Mouse (Mus musculus) liver, postnatal 0 days (tissue): Measurements from ENCODE around the gene Kctd11. TPM values are rescaled to one million over a fixed set of nuclear protein-coding genes. Genes with fewer than 3 reads are reported as not detected.

Experiments
- ATAC-seq: fragments of 200-750 bp; cut with Nextera tagmentation; 2 replicates; pipeline ENCODE4 v1.8.0; 2017; ENCODE audit warnings: mild to moderate bottlenecking, moderate library complexity
- DNase-seq: peaks from one replicate; pipeline ENCODE4 v3.0.0-alpha.2; 2016
- H3K27ac ChIP-seq: fragments of 300-500 bp; sonication (generic); 2 replicates; pipeline ENCODE4 v1.5.1; 2014; ENCODE audit warnings: antibody characterized with exemption, moderate library complexity, mild to moderate bottlenecking, low read depth
- H3K27me3 ChIP-seq: fragments of 300-500 bp; sonication (generic); 2 replicates; pipeline ENCODE4 v1.6.1; 2014; ENCODE audit warnings: low read length, control low read depth, mixed read lengths; ENCODE audit not compliant: insufficient read depth
- H3K36me3 ChIP-seq: fragments of 300-500 bp; sonication (generic); replicated peaks from 2 replicates; pipeline ENCODE4 v1.6.1; 2014; ENCODE audit warnings: mild to moderate bottlenecking, control low read depth, low read length, moderate library complexity, mixed read lengths; ENCODE audit not compliant: insufficient read depth
- H3K4me1 ChIP-seq: fragments of 300-500 bp; sonication (generic); 2 replicates; pipeline ENCODE4 v1.6.1; 2014; ENCODE audit warnings: antibody characterized with exemption, mild to moderate bottlenecking, control low read depth; ENCODE audit not compliant: insufficient read depth
- H3K4me2 ChIP-seq: fragments of 300-500 bp; sonication (generic); 2 replicates; pipeline ENCODE4 v1.6.1; 2014; ENCODE audit warnings: low read depth, mild to moderate bottlenecking, low read length, moderate library complexity, mixed read lengths
- H3K4me3 ChIP-seq: fragments of 300-500 bp; sonication (generic); 2 replicates; pipeline ENCODE4 v1.5.1; 2014; ENCODE audit warnings: low read depth, low read length
- H3K9ac ChIP-seq: fragments of 300-500 bp; sonication (generic); replicated peaks from 2 replicates; pipeline ENCODE4 v1.6.1; 2014; ENCODE audit warnings: mild to moderate bottlenecking, moderate library complexity
- H3K9me3 ChIP-seq: fragments of 300-500 bp; sonication (generic); 2 replicates; pipeline ENCODE4 v1.6.1; 2016; ENCODE audit warnings: mild to moderate bottlenecking, control low read depth, low read length, mixed read lengths
- CTCF ChIP-seq: sonication (generic); IDR thresholded peaks from 2 replicates; pipeline ENCODE4 v1.5.1; 2016; ENCODE audit warnings: antibody characterized with exemption, low read depth
- EP300 ChIP-seq: IDR thresholded peaks from 2 replicates; pipeline ENCODE4 v1.6.1; 2016; ENCODE audit warnings: antibody characterized with exemption, low read depth, mild to moderate bottlenecking
- WGBS: fragments of 180-500 bp; shearing (Covaris S2); extraction: QIAGEN DNeasy Blood & Tissue Kit; methylation state at CpG from one replicate; pipeline ENCODE4 v1.1.7; 2014; ENCODE audit not compliant: insufficient replicate concordance; 5-methylcytosine and 5-hydroxymethylcytosine counted together
- polyA plus RNA-seq: library from polyadenylated mRNA; unstranded; fragments of >200 nt; fragmentation: Nextera tagmentation; extraction: Ambion mirVana; gene quantifications from 2 replicates; pipeline ENCODE4 v1.2.1, GENCODE M21; 2015

Gene Kctd11
- polyA plus RNA-seq, 1 experiment from 2014 or later, result 0.92 TPM

DNA sequence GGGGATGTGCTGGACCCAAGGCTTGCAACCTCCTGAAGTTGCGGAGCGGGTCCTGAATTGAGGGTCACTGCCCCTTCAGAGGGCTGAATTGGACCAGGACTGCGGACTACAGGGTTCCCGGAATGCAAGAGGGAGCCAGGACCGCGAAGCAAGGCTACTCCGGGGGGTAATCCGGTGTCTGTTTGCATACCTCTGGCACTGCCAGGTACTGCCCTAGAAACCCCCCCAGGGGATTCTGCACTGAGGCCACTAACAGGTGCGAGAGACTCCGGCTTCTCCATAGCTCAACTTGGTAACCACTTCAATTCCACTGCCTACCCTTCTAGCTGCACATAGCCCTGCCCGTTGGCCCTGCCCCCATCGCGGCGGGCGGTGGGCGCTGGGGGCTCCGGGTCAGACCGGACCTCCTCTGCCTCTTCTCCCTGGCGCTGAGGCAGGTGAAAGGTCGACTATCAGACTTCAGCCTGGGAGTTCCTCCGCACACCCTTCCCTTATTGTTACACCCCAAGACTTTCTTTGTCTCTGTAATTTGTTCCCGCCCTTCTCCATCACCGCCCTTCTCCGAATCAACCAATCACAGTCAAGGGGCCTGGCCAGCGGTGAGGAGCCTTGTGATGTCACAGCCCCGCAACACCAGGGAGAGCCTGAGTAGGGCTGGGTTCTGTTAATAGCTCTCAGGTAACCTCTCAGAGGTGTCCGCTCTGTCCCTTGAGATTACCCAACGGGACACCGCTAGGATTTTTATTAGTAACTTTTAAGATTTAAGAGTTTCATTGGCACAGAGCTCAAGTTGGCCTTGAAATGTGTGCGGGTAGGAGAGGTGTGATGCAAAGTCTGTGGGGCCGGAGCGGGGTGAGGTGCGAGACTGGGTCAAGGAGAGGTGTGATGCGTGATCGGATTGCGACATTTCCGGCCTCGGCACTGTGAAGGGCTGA is 19.5 kb upstream of the Kctd11 start, which contains the start of the genes 2810408A11Rik and Neurl4:
TSS of gene 2810408A11Rik (minus strand) at position 517 of the 935 bp plus-strand sequence.
TSS of gene Neurl4 (plus strand) at position 602 of the 935 bp plus-strand sequence.
- Histone ChIP-seq H3K4me3 (peak within 1 kb of the TSS; percentile 93), H3K9ac (peak within 1 kb of the TSS; percentile 87), H3K36me3 (peaks cover 14% of the 10 kb centered on the region), H3K4me1 (peaks cover 24% of the 10 kb centered on the region), H3K9me3 (no peaks in the 10 kb centered on the region), H3K27ac (peak within 1 kb of the TSS; percentile 99), H3K27me3 (0 out of 2 replicates have a peak, but pooled peaks cover 7% of the 10 kb centered on the region), H3K4me2 (peak within 1 kb of the TSS; percentile 99)
- peak; percentile 84 for ATAC-seq
- DNase-seq, result peak; percentile 89
- WGBS, result under 1% methylated on average over 38 of the region's 38 CpGs
- TF ChIP-seq EP300, result peak; percentile 50; the same call in 1 of the 2 replicates
- TF ChIP-seq CTCF, result no peak

DNA sequence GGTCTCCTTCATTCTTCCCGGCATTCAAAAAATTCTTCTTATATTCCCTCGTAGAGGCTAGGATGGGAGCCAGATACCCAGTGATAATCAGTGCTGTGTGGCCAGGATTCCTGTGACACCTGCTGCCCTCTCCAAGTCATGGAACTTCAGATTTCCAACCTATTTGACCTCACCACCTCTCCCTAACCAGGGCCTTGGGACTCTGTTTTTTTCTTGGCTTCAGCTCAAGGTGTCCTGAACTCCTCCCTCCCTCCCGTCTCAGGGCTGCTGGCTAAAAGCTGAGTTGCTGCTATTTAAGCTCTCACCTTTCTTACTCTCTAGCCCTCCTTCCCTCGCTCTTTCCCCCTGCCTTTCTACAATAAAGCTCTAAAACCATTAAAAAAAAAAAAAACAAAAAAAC is 18.7 kb upstream of the Kctd11 start:
- H3K27me3 ChIP-seq, result 0 out of 2 replicates have a peak, but pooled peaks cover 7% of the 10 kb centered on the region
- H3K9ac ChIP-seq, result peak overlapping the region; percentile 87
- ATAC-seq (no peak), DNase-seq (no peak)
- peaks cover 30% of the 10 kb centered on the region for H3K4me1 ChIP-seq
- H3K4me2 ChIP-seq, result peak overlapping the region; percentile 99
- H3K36me3 ChIP-seq, result peaks cover 8% of the 10 kb centered on the region
- no peak overlapping the region for H3K27ac ChIP-seq
- 48% methylated on average over 4 of the region's 4 CpGs for WGBS
- H3K9me3 ChIP-seq, result no peaks in the 10 kb centered on the region
- TF ChIP-seq EP300 (no peak), CTCF (no peak)
- H3K4me3 ChIP-seq, result peak overlapping the region; percentile 93

DNA sequence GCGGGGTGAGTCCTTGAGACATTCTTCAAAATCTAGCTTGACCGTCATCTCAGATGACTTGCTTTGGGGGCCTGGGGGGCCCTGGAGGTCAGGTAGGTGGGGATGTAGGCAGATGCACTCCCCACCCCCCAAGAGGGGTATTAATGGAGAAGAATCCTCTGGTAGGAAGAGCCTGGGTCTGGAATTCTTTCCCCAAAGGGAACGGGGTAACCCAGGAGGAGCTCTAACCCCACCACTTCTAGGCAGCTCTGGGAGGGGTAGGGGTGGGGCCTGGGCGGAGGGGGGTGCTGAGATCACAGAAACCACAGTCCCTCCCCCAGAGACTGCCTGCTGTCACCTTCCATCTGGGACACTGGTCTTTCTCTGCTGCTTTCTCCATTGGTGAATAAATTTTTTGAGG is 14.1 kb upstream of the Kctd11 start, which contains the start of gene Acap1:
TSS of gene Acap1 (minus strand) at position 249 of the 400 bp plus-strand sequence.
- Histone ChIP-seq H3K27ac (peak within 1 kb of the TSS; percentile 85), H3K4me2 (peak within 1 kb of the TSS; percentile 49), H3K4me1 (peaks cover 23% of the 10 kb centered on the region), H3K36me3 (0 out of 2 replicates have a peak, but pooled peaks cover 2% of the 10 kb centered on the region), H3K4me3 (peak within 1 kb of the TSS; percentile 26), H3K27me3 (0 out of 2 replicates have a peak, but pooled peaks cover 5% of the 10 kb centered on the region), H3K9ac (peak within 1 kb of the TSS; percentile 10; the same call in 1 of the 2 replicates), H3K9me3 (no peaks in the 10 kb centered on the region)
- WGBS, result 39% methylated on average over 4 of the region's 4 CpGs
- TF ChIP-seq EP300 (no peak), CTCF (no peak)
- DNase-seq, result peak; percentile 64
- peak; percentile 46; the same call in 1 of the 2 replicates for ATAC-seq

DNA sequence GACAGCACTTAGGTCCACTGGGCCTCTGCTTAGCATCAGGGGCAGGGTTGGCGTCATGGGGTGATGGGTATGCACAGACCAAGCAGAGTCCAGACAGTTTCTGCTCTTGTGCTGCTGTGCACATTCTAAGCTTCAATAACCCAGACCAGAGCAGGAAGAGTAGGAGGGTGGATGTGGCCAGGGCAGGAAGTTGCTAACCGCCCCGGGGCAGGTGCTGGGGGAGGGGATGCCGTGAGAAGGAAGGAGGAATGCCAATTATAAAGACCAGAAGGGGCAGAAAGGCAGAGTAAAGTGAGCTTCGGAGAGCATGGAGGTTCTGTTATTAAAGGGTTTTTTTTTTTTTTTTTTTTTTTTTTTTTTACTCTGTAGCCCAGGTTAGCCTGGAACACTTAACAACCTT is 13.5 kb upstream of the Kctd11 start:
- Histone ChIP-seq H3K27me3 (0 out of 2 replicates have a peak, but pooled peaks cover 2% of the 10 kb centered on the region), H3K4me1 (peaks cover 20% of the 10 kb centered on the region), H3K36me3 (0 out of 2 replicates have a peak, but pooled peaks cover 2% of the 10 kb centered on the region), H3K4me3 (peak overlapping the region; percentile 26; the same call in 1 of the 2 replicates), H3K4me2 (peak overlapping the region; percentile 49), H3K27ac (peak overlapping the region; percentile 85), H3K9ac (0 out of 2 replicates have a peak overlapping the region, but pooled peaks have one; percentile 10), H3K9me3 (no peaks in the 10 kb centered on the region)
- ATAC-seq (no peak; the same call in 1 of the 2 replicates), DNase-seq (no peak)
- 25% methylated on average over 5 of the region's 5 CpGs for WGBS
- TF ChIP-seq EP300 (no peak), CTCF (no peak)

DNA sequence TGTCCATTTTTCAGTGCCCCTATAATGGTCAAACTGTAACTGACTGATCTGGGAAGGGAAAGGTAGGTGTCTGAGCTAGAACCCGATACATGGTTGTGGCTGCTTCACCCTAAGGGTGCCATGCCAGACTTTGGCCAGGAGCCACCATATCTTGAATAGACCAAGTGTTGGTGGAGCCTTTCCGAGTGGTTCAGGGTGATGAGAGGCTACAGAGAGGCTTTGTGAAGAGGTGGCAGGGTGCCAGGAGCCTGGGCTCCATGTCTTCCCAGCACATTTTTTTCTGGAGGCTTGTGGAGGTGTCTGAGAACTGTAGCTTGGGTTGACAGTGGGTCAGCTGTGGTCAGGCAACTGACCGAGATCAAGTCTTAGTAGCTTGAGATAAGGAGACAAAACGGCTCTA is 10.3 kb upstream of the Kctd11 start:
- no peak for ATAC-seq
- H3K9ac ChIP-seq, result peak overlapping the region; percentile 38
- 50% methylated on average over 4 of the region's 4 CpGs for WGBS
- 0 out of 2 replicates have a peak, but pooled peaks cover 6% of the 10 kb centered on the region for H3K36me3 ChIP-seq
- peaks cover 25% of the 10 kb centered on the region for H3K4me1 ChIP-seq
- no peaks in the 10 kb centered on the region for H3K27me3 ChIP-seq
- TF ChIP-seq CTCF (no peak), EP300 (no peak)
- no peaks in the 10 kb centered on the region for H3K9me3 ChIP-seq
- no peak overlapping the region for H3K4me2 ChIP-seq
- DNase-seq, result no peak
- no peak overlapping the region for H3K4me3 ChIP-seq
- no peak overlapping the region for H3K27ac ChIP-seq
